Mouse (Mus musculus): ENCODE data around the gene Bricd5. TPM values are rescaled to one million over a fixed set of nuclear protein-coding genes. Genes with fewer than 3 reads are reported as not detected.

The Bricd5 gene
- polyA plus RNA-seq, 1 experiment from 2014 or later, result not detected

DNA sequence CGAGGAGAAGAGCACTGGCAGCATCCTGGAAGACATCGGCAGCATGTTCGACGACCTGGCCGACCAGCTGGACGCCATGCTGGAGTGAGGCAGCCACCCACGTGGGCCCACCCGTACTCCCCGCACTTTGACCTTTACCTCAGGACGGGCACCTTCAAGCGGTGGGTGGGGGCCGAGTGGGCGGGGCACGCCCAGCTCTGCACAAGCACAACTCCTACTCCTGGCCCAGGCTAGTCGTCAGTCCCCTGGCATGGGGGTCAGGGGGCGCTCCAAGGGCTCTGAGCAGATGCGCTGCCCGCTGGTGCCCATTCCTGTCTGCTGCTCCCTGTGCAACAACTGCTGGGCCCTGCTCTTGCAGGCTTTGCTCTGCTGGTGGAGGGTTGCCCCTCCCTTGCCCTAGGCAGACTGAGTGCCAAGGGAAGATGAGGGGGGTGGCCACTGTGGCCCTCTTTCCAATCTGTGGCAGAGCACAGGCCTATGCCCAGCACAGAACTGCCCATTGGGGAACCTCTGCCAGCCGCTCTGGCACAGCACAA is 33.5 kb downstream of the Bricd5 start:
- H3K9me3 ChIP-seq (replicated peaks), result no peaks in the 10 kb centered on the region
- WGBS, result 49% methylated on average over 19 of the region's 19 CpGs
- H3K27ac ChIP-seq (ENCODE audit: poor library complexity, severe bottlenecking), result no peak overlapping the region
- peak overlapping the region; percentile 70 for H3K4me2 ChIP-seq
- H3K27me3 ChIP-seq (replicated peaks), result peaks cover 46% of the 10 kb centered on the region
- no peak overlapping the region for H3K4me3 ChIP-seq
- no peak overlapping the region for H3K9ac ChIP-seq
- peaks cover 14% of the 10 kb centered on the region for H3K4me1 ChIP-seq (replicated peaks)
- peaks cover 46% of the 10 kb centered on the region for H3K36me3 ChIP-seq
- ATAC-seq (ENCODE audit: insufficient number of reproducible peaks, low FRiP score), result 0 out of 2 replicates have a peak, but pooled peaks have one; percentile 4

DNA sequence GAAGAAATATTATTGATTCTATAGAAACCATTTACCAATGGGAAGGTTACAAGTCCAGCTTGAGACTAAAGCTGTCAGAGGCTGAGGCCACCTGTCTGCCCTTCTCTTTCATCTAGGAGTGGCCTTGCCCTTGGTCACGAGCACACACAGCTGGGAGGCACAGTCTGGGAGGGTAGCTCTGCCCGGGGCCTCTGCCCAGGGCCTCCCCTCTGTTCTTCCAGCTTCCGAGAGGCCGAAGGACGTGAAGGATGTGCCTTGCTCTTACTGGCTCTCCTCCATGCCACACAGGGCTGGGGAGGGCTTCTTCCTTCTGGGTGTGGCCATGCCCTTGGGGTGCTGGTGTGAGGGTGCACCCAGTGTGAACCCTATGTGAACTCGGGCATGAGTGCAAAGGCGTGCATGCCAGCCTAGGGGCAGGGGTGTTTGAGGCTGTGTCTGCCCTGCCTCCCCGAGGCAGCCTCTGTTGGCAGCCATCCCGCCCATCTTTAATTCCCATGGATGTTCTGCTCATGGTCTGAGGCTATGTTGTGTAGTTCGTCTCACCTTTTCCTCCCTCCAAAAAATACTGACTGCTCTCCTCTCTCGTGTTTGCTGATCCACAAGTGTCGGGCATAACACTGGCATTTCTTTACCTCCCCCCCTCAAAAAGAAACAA is 34.2 kb downstream of the Bricd5 start:
- Histone ChIP-seq H3K27ac (ENCODE audit: poor library complexity, severe bottlenecking) (no peak overlapping the region), H3K4me2 (no peak overlapping the region), H3K36me3 (peaks cover 52% of the 10 kb centered on the region), H3K27me3 (replicated peaks) (peaks cover 40% of the 10 kb centered on the region), H3K4me3 (no peak overlapping the region), H3K9me3 (replicated peaks) (no peaks in the 10 kb centered on the region), H3K4me1 (replicated peaks) (peaks cover 14% of the 10 kb centered on the region), H3K9ac (no peak overlapping the region)
- no peak for ATAC-seq (ENCODE audit: insufficient number of reproducible peaks, low FRiP score)
- WGBS, result 83% methylated on average over 12 of the region's 12 CpGs

DNA sequence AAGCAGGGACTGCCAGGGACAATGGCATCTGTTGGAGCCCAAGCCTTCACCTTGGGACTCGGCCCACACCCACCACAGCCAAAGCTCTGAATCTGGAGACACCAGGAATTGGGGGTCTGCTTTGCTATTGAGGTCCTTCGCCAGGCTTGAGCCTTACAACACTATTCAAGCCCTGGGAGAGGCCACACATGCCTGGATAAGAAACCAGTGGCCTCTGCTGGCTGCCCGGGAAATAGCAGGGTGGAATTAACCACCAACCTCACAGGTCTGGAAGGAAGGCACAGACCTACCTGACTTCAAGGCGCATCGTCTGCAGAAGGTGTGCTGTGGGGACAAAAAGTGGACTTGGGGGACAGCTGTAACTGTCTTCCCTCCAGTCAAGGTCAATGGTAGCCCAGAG is 39.9 kb downstream of the Bricd5 start:
- H3K27me3 ChIP-seq (replicated peaks), result no peaks in the 10 kb centered on the region
- H3K4me3 ChIP-seq, result no peak overlapping the region
- H3K9ac ChIP-seq, result 0 out of 2 replicates have a peak overlapping the region, but pooled peaks have one; percentile 4
- H3K4me1 ChIP-seq (replicated peaks), result 0 out of 2 replicates have a peak, but pooled peaks cover 6% of the 10 kb centered on the region
- H3K4me2 ChIP-seq, result no peak overlapping the region
- WGBS, result 60% methylated on average over 5 of the region's 5 CpGs
- no peak overlapping the region for H3K27ac ChIP-seq (ENCODE audit: poor library complexity, severe bottlenecking)
- peaks cover 95% of the 10 kb centered on the region for H3K36me3 ChIP-seq
- no peaks in the 10 kb centered on the region for H3K9me3 ChIP-seq (replicated peaks)
- no peak for ATAC-seq (ENCODE audit: insufficient number of reproducible peaks, low FRiP score)

DNA sequence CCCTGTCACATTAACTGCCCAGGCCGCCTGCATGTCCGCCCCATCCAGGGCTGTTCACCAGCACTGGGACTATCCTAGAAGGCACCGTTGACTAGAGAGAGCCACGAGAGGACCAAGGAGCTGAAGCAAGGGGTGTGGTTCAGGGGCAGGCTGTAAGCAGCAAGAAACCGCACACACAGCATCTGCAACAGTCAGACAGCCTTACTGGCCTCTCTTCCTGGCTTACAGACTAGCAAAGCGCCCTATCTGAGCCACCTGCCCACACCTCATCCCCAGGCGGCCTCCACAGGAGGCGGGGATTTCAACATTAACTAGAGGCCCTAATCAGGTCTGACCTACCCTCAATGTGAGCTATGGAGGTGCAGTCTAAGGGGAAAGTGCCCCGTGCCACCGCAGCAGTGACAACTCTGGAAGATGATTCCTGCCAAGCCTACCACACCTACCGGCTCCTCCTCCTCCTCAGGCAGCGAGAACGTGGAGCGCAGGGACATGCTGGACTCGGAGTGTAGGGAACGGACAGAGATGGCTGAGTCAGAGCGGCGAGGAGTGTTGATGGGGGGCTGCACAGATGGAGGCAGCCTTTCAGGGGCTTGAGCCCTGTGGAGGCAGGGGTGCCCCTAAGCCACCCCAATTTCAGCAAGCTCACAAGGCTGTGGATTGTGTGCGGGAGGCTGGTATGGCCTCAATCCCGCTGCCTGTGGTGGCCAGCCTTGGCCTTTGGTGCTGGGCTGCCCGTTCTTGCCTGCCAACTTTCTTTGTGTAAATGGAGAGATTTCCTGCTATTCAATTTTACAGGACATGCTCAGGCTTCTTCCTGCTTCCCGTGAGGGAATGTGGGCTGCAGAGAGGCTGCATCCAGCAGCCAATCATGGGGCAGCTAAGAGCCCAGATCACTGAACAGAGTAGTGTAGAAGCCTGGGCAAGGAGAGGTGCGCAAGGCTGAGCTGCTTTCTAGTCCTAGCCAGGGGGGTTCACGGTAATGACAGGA is 40.9 kb downstream of the Bricd5 start:
- Histone ChIP-seq H3K27me3 (replicated peaks) (no peaks in the 10 kb centered on the region), H3K9me3 (replicated peaks) (no peaks in the 10 kb centered on the region), H3K36me3 (peaks cover 94% of the 10 kb centered on the region), H3K4me3 (no peak overlapping the region), H3K9ac (no peak overlapping the region), H3K4me2 (no peak overlapping the region), H3K27ac (ENCODE audit: poor library complexity, severe bottlenecking) (peak overlapping the region; percentile 57), H3K4me1 (replicated peaks) (0 out of 2 replicates have a peak, but pooled peaks cover 6% of the 10 kb centered on the region)
- ATAC-seq (ENCODE audit: insufficient number of reproducible peaks, low FRiP score), result peak; percentile 60
- 82% methylated on average over 24 of the region's 24 CpGs for WGBS

DNA sequence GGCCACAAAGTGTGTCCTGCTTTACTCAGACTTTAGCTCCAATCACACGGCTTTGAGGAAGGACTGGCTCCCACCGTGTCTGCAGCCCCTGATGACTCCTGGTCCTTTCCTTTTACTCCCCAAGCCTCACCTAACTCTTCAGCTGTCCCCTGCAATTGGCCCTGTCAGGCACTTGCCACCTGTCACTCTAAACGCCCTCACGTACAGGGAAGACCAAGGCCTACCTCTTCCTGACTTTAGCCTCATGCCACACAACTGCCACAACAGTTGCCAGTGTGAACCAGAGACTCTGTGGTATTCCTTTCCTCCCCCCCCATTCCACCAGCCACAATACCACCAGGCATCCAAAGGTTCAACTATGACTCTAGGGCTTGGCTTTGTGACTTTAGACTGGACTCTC is 46.8 kb downstream of the Bricd5 start:
- Histone ChIP-seq H3K4me2 (no peak overlapping the region), H3K4me1 (replicated peaks) (peaks cover 15% of the 10 kb centered on the region), H3K27me3 (replicated peaks) (no peaks in the 10 kb centered on the region), H3K9me3 (replicated peaks) (no peaks in the 10 kb centered on the region), H3K36me3 (peaks cover 53% of the 10 kb centered on the region), H3K9ac (no peak overlapping the region), H3K27ac (ENCODE audit: poor library complexity, severe bottlenecking) (no peak overlapping the region), H3K4me3 (no peak overlapping the region)
- no peak for ATAC-seq (ENCODE audit: insufficient number of reproducible peaks, low FRiP score)
- 85% methylated on average over 4 of the region's 4 CpGs for WGBS

DNA sequence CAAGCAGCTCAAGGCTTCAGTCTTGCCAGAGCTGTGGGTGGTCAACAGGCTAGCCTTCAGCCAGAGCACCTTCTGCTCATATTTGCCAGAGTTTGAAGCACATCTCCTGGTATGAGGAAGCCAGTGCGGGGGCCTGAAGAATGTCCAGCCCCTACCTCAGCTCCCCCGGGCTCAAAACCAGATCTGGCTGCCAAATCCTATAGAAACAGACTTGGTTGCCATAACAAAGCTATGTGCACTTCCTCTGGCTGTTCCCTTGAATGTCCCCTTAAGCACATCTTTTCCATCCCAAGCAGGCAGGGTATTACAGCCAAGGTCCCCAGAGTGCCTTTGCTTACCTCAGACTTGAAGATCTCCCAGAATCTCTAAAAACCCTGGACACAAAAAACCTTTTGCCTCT is 51.0 kb downstream of the Bricd5 start:
- 51% methylated on average over 2 of the region's 2 CpGs for WGBS
- Histone ChIP-seq H3K27ac (ENCODE audit: poor library complexity, severe bottlenecking) (no peak overlapping the region), H3K27me3 (replicated peaks) (no peaks in the 10 kb centered on the region), H3K4me2 (0 out of 2 replicates have a peak overlapping the region, but pooled peaks have one; percentile 12), H3K4me1 (replicated peaks) (peaks cover 39% of the 10 kb centered on the region), H3K36me3 (peaks cover 21% of the 10 kb centered on the region), H3K9ac (peak overlapping the region; percentile 42; the same call in 1 of the 2 replicates), H3K9me3 (replicated peaks) (no peaks in the 10 kb centered on the region), H3K4me3 (no peak overlapping the region)
- ATAC-seq (ENCODE audit: insufficient number of reproducible peaks, low FRiP score), result no peak

Other genes starting within 250 kb of the Bricd5 start
- 49.4 and 55.8 TPM in 2 replicates for gene Ccnf, start 222.4 kb upstream of the Bricd5 start, polyA plus RNA-seq (2016; fragmentation: Nextera tagmentation; extraction: Ambion mirVana)
- gene Abca17, start 122.8 kb upstream of the Bricd5 start, polyA plus RNA-seq (2016; fragmentation: Nextera tagmentation; extraction: Ambion mirVana), result not detected in 2 replicates
- 9.4 and 9.7 TPM in 2 replicates for gene Abca3, start 121.9 kb upstream of the Bricd5 start, polyA plus RNA-seq (2016; fragmentation: Nextera tagmentation; extraction: Ambion mirVana)
- gene Rnps1, start 59.3 kb upstream of the Bricd5 start, polyA plus RNA-seq (2016; fragmentation: Nextera tagmentation; extraction: Ambion mirVana), result 246 and 247 TPM in 2 replicates
- gene Eci1, start 47.2 kb upstream of the Bricd5 start, polyA plus RNA-seq (2016; fragmentation: Nextera tagmentation; extraction: Ambion mirVana), result 209 and 215 TPM in 2 replicates
- 2.3 and 2.4 TPM in 2 replicates for gene Dnase1l2, start 30.8 kb upstream of the Bricd5 start, polyA plus RNA-seq (2016; fragmentation: Nextera tagmentation; extraction: Ambion mirVana)
- 22.2 and 22.5 TPM in 2 replicates for gene E4f1, start 3.6 kb upstream of the Bricd5 start, polyA plus RNA-seq (2016; fragmentation: Nextera tagmentation; extraction: Ambion mirVana)
- 71.9 and 73.7 TPM in 2 replicates for gene Pgp, start 3.5 kb upstream of the Bricd5 start, polyA plus RNA-seq (2016; fragmentation: Nextera tagmentation; extraction: Ambion mirVana)
- 17.8 and 20.5 TPM in 2 replicates for gene Mlst8, start 5.2 kb downstream of the Bricd5 start, polyA plus RNA-seq (2016; fragmentation: Nextera tagmentation; extraction: Ambion mirVana)
- 0.64 and 0.77 TPM in 2 replicates for gene Caskin1, start 14.7 kb downstream of the Bricd5 start, polyA plus RNA-seq (2016; fragmentation: Nextera tagmentation; extraction: Ambion mirVana)
- 71.8 and 81.4 TPM in 2 replicates for gene Traf7, start 54.1 kb downstream of the Bricd5 start, polyA plus RNA-seq (2016; fragmentation: Nextera tagmentation; extraction: Ambion mirVana)
- gene Rab26, start 60.3 kb downstream of the Bricd5 start, polyA plus RNA-seq (2016; fragmentation: Nextera tagmentation; extraction: Ambion mirVana), result 1.2 TPM in 2 replicates
- gene Pkd1, start 76.0 kb downstream of the Bricd5 start, polyA plus RNA-seq (2016; fragmentation: Nextera tagmentation; extraction: Ambion mirVana), result 18.1 and 18.9 TPM in 2 replicates
- 66.5 and 74.6 TPM in 2 replicates for gene Tsc2, start 158.7 kb downstream of the Bricd5 start, polyA plus RNA-seq (2016; fragmentation: Nextera tagmentation; extraction: Ambion mirVana)
- gene Nthl1, start 158.8 kb downstream of the Bricd5 start, polyA plus RNA-seq (2016; fragmentation: Nextera tagmentation; extraction: Ambion mirVana), result 7.8 and 8.3 TPM in 2 replicates
- gene Slc9a3r2, start 176.4 kb downstream of the Bricd5 start, polyA plus RNA-seq (2016; fragmentation: Nextera tagmentation; extraction: Ambion mirVana), result 56.6 and 59.7 TPM in 2 replicates
- not detected in 2 replicates for gene Npw, start 184.6 kb downstream of the Bricd5 start, polyA plus RNA-seq (2016; fragmentation: Nextera tagmentation; extraction: Ambion mirVana)
- gene Zfp598, start 195.8 kb downstream of the Bricd5 start, polyA plus RNA-seq (2016; fragmentation: Nextera tagmentation; extraction: Ambion mirVana), result 20.1 and 21.2 TPM in 2 replicates
- gene Syngr3, start 216.1 kb downstream of the Bricd5 start, polyA plus RNA-seq (2016; fragmentation: Nextera tagmentation; extraction: Ambion mirVana), result 0.68 and 1.0 TPM in 2 replicates
- 34.0 and 37.8 TPM in 2 replicates for gene Gfer, start 222.3 kb downstream of the Bricd5 start, polyA plus RNA-seq (2016; fragmentation: Nextera tagmentation; extraction: Ambion mirVana)
- gene Noxo1, start 222.3 kb downstream of the Bricd5 start, polyA plus RNA-seq (2016; fragmentation: Nextera tagmentation; extraction: Ambion mirVana), result 1.3 and 1.8 TPM in 2 replicates
- 45.9 and 49.5 TPM in 2 replicates for gene Tbl3, start 233.8 kb downstream of the Bricd5 start, polyA plus RNA-seq (2016; fragmentation: Nextera tagmentation; extraction: Ambion mirVana)
- not detected in 2 replicates for gene Rnf151, start 244.2 kb downstream of the Bricd5 start, polyA plus RNA-seq (2016; fragmentation: Nextera tagmentation; extraction: Ambion mirVana)
- 810 and 828 TPM in 2 replicates for gene Rps2, start 244.2 kb downstream of the Bricd5 start, polyA plus RNA-seq (2016; fragmentation: Nextera tagmentation; extraction: Ambion mirVana)